Mouse (Mus musculus): ENCODE measurements around the gene Elmod3.
A peak's percentile ranks its signal among the peaks of the same experiment; 100 is the strongest.

Elmod3 gene

GRCm38 (mm10) chr6:72532580-72532979, 65.6 kb downstream of the Elmod3 start:
- no peak for DNase-seq

GRCm38 (mm10) chr6:72528410-72529151, 69.6 kb downstream of the Elmod3 start:
- DNase-seq, result no peak

- no peak for DNase-seq
Measured at GRCm38 (mm10) chr6:72527070-72527469, 71.1 kb downstream of the Elmod3 start.

GRCm38 (mm10) chr6:72524160-72524559, 74.1 kb downstream of the Elmod3 start:
- DNase-seq, result no peak

GRCm38 (mm10) chr6:72523222-72523621, 75.0 kb downstream of the Elmod3 start:
- DNase-seq, result no peak

- no peak for DNase-seq
Measured at GRCm38 (mm10) chr6:72522288-72522687, 75.9 kb downstream of the Elmod3 start.

- no peak for DNase-seq
Measured at GRCm38 (mm10) chr6:72521607-72522006, 76.6 kb downstream of the Elmod3 start, which contains the start of gene Sh2d6. Gene Sh2d6 (minus strand): TSS chr6:72521707.

- DNase-seq, result no peak
Measured at GRCm38 (mm10) chr6:72520904-72521303, 77.3 kb downstream of the Elmod3 start.

- peak; percentile 66 to 85 for DNase-seq
Measured at GRCm38 (mm10) chr6:72519892-72520663, 78.1 kb downstream of the Elmod3 start.

GRCm38 (mm10) chr6:72519303-72519702, 78.9 kb downstream of the Elmod3 start:
- no peak for DNase-seq

- no peak for DNase-seq
Measured at GRCm38 (mm10) chr6:72518842-72519241, 79.4 kb downstream of the Elmod3 start.
